8 mouse cellular contexts compared by ENCODE assay signal in the genomic region with DNA sequence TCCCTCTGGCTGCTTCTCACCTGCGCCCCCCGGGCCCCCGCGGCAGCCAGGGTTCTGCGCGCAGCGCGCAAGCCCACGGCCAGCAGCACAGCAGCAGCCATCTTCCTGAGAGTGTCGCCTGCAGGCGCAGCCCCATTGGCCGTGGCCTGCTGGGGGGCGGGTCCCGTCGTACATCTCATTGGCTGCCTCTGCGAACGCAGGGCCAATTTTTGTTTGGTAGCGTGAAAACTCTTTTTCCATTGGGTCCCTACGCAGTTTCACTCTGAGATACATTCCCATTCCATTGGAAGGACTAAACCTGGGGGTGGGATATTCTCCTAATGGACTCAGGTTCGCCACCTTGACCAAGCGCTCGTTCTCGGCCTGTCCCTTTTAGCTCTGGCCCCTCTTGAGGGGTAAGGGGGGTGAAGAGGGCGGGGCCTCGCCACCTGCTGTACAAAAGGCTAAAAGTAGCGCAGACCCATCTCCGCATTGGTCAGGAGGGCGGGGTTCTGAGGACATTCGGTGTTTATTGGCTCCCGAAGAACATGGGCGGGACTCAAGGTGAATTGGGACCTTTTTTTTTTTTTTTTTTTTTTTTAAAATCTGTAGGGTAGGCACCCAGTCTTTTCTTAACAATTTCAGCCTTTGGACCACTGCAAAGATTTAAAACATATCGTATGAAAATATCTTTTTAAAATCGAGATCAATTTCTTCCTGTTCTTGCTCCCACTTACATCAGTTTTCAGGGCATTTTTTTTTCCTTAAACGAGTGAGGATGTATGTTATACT. TPM values are rescaled to one million over a fixed set of nuclear protein-coding genes. Genes with fewer than 3 reads are reported as not detected.
DNase-seq lines count a peak whose midpoint lies in the region; ATAC-seq and TF ChIP-seq lines count a peak whose summit lies in the region.

A gene (minus strand): TSS at position 128 of the 771 bp plus-strand sequence.

- under 1% methylated on average over 34 of the region's 34 CpGs for WGBS in hindbrain, postnatal 0 days

- peak within 1 kb of the TSS; percentile 70 for H3K4me2 ChIP-seq in hindbrain, postnatal 0 days (ENCODE audit: low read depth, low read length)

- no peaks in the 10 kb centered on the region for H3K36me3 ChIP-seq in hindbrain, postnatal 0 days (ENCODE audit: insufficient read depth, low read length)

- TF ChIP-seq CTCF in gastrocnemius, adult 2 months (IDR thresholded peaks at IDR 0.05), result no peak; the same call in 1 of the 2 replicates
- no peak; the same call in 1 of the 2 replicates for TF ChIP-seq CTCF in hindbrain, postnatal 0 days (IDR thresholded peaks at IDR 0.05; ENCODE audit: low read depth)
- no peak; the same call in 1 of the 2 replicates for TF ChIP-seq CTCF in left cerebral cortex, adult 2 months (IDR thresholded peaks at IDR 0.05)

- no peaks in the 10 kb centered on the region for H3K27me3 ChIP-seq in hindbrain, postnatal 0 days (ENCODE audit: insufficient read depth, low read length)

- H3K9me3 ChIP-seq in hindbrain, postnatal 0 days (ENCODE audit: low read length), result no peaks in the 10 kb centered on the region

- intact Hi-C loops in gastrocnemius, adult 2 months (cut with DNase I), result loop anchor here (5.0 kb wide), 1 partner anchor 94 kb away; a partner anchor contains a TSS
- intact Hi-C loops in left cerebral cortex, adult 2 months (cut with DNase I), result loop anchor here (1.0 to 5.0 kb wide), 3 partner anchors 26 to 214 kb away; a partner anchor contains a TSS

- H3K4me3 ChIP-seq in gastrocnemius, adult 2 months, result peak within 1 kb of the TSS; percentile 97
- H3K4me3 ChIP-seq in hindbrain, postnatal 0 days (ENCODE audit: low read length), result peak within 1 kb of the TSS; percentile 84
- H3K4me3 ChIP-seq in left cerebral cortex, adult 2 months, result peak within 1 kb of the TSS; percentile 74

- ATAC-seq in common myeloid progenitor, adult 5-6 weeks (replicated peaks; ENCODE audit: low read depth, poor library complexity, severe bottlenecking), result peak; percentile 94
- peak; percentile 97 for ATAC-seq in hindbrain, postnatal 0 days
- peak; percentile 96 for ATAC-seq in megakaryocyte, adult 5-6 weeks (ENCODE audit: poor library complexity, severe bottlenecking)

- H3K27ac ChIP-seq in gastrocnemius, adult 2 months, result peak within 1 kb of the TSS; percentile 96
- peak within 1 kb of the TSS; percentile 97 for H3K27ac ChIP-seq in hindbrain, postnatal 0 days
- H3K27ac ChIP-seq in left cerebral cortex, adult 2 months, result peak within 1 kb of the TSS; percentile 99

- H3K9ac ChIP-seq in hindbrain, postnatal 0 days (replicated peaks; ENCODE audit: low read length), result peak within 1 kb of the TSS; percentile 91

- peak; percentile 99 for DNase-seq in ZHBTc4 (ENCODE audit: low read depth, low spot score)
- DNase-seq in gastrocnemius, adult 2 months, result peak; percentile 96
- DNase-seq in hindbrain, postnatal 0 days (ENCODE audit: low spot score), result peak; percentile 99
- DNase-seq in left cerebral cortex, adult 2 months (ENCODE audit: extremely low spot score in 1 of 2, low spot score in 2 of 2), result peak; percentile 92
- DNase-seq in right cerebral cortex, adult 2 months (ENCODE audit: low spot score in 2 of 2), result peak; percentile 94 to 96
- peak; percentile 93 for DNase-seq in urinary bladder, postnatal 14 days (ENCODE audit: low spot score)

- no peaks in the 10 kb centered on the region for H3K4me1 ChIP-seq in hindbrain, postnatal 0 days (ENCODE audit: insufficient read depth, low read length)

RNA-seq across cellular contexts. Expression of the gene that starts here (rescaled TPM):
- 34.1 and 56.1 TPM in 2 replicates for total RNA-seq in common myeloid progenitor, adult 5-6 weeks (2017)
- 10 to 100 TPM; 35.8 to 47.9 TPM for total RNA-seq in gastrocnemius, adult 2 months (2021)
- total RNA-seq in hindbrain, postnatal 0 days (2014; rRNA removed), result 86.8 and 131 TPM in 2 replicates
- 98.7 and 107 TPM in 2 replicates for polyA plus RNA-seq in hindbrain, postnatal 0 days (2015; fragmentation: Nextera tagmentation; extraction: Ambion mirVana)
- 10 to 100 TPM; 30.9 to 33.5 TPM for total RNA-seq in left cerebral cortex, adult 2 months (2021)
- 23.8 and 24.3 TPM in 2 replicates for total RNA-seq in megakaryocyte, adult 5-6 weeks (2015)
- total RNA-seq in megakaryocyte, adult 5-6 weeks (2017), result 24.6 and 27.9 TPM in 2 replicates

Comparison
In these comparisons a context has a peak if more than half of its experiments do, and no peak if none do; other contexts are left out.
1. Peak in every context shown above with its lines: DNase-seq, ATAC-seq, H3K4me3 ChIP-seq and H3K27ac ChIP-seq.